Mouse (Mus musculus) layer of hippocampus, adult 8-10 months (tissue): ENCODE measurements at regions not wholly inside any gene's neighbourhood (a gene's known extent, or its start where the extent isn't known, plus 50 kb on each side); places are given as distances from the start of the nearest gene placed in this dataset.

Source experiments
- DNase-seq, 2 experiments: peaks; one replicate each; pipeline ENCODE4 v3.0.0; 2022; ENCODE audit warnings: low spot score in 2 of 2

- DNase-seq, result peak; percentile 5 to 12
Observed at GRCm38 (mm10) chr15:46251296-46251695, 6117.1 kb downstream of the 9330182O14Rik start.

GRCm38 (mm10) chr15:46285276-46285675 lies 6151.1 kb downstream of the 9330182O14Rik start:
- no peak for DNase-seq

- DNase-seq, result no peak
Observed at GRCm38 (mm10) chr15:46303301-46303700, 6169.1 kb downstream of the 9330182O14Rik start.
